Mouse (Mus musculus): ENCODE measurements around the gene Lrrc8b.

The Lrrc8b gene

GRCm38 (mm10) chr5:105519096-105519975, 103.8 kb downstream of the Lrrc8b start, which contains the start of gene Lrrc8c:
Lrrc8c (plus strand) TSS chr5:105519388.
- peak; percentile 83 for DNase-seq

GRCm38 (mm10) chr5:105519976-105520300, 104.4 kb downstream of the Lrrc8b start:
- no peak for DNase-seq

GRCm38 (mm10) chr5:105520442-105520965, 104.9 kb downstream of the Lrrc8b start:
- DNase-seq, result no peak

- no peak for DNase-seq
Measured at GRCm38 (mm10) chr5:105523452-105523851, 107.9 kb downstream of the Lrrc8b start.

GRCm38 (mm10) chr5:105525004-105525403, 109.4 kb downstream of the Lrrc8b start:
- DNase-seq, result no peak

- no peak for DNase-seq
Measured at GRCm38 (mm10) chr5:105526107-105526645, 110.6 kb downstream of the Lrrc8b start.

- DNase-seq, result no peak
Measured at GRCm38 (mm10) chr5:105526766-105527165, 111.2 kb downstream of the Lrrc8b start.

- DNase-seq, result no peak
Measured at GRCm38 (mm10) chr5:105527477-105528331, 112.1 kb downstream of the Lrrc8b start.

GRCm38 (mm10) chr5:105530576-105530975, 115.0 kb downstream of the Lrrc8b start:
- no peak for DNase-seq

GRCm38 (mm10) chr5:105535186-105535585, 119.6 kb downstream of the Lrrc8b start:
- no peak for DNase-seq

- no peak for DNase-seq
Measured at GRCm38 (mm10) chr5:105536172-105536571, 120.6 kb downstream of the Lrrc8b start.

- DNase-seq, result no peak
Measured at GRCm38 (mm10) chr5:105537101-105537723, 121.6 kb downstream of the Lrrc8b start.
